Mouse (Mus musculus) adipocyte (in vitro differentiated cells): ENCODE data around the gene Etnk2.

Experiments
- DNase-seq: peaks from one replicate; pipeline ENCODE4 v3.0.0-alpha.2; 2016; ENCODE audit warnings: low spot score

Gene Etnk2

GRCm38 (mm10) chr1:133417113-133417512, 53.7 kb downstream of the Etnk2 start:
- DNase-seq: no peak

DNA sequence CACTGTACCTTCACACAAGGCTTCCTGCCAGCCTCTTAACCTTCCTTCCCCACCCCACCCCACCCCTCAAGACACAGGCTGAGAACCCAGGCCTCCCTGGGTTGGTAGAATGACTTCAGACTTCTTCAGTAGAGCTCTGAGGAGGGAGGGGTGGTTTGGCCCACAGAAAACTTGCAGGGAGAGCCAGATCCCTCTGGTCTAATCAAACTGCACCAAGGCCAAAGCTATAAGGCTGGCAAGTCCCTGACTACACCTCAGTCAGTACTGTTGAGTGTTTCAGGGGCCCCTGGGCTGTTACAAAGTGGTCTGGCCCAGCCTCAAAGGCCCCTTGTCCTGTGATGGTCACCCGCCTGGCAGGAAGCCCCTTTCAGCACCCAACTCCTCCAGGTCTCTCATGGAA, 54.2 kb downstream of the Etnk2 start:
- DNase-seq: no peak

GRCm38 (mm10) chr1:133418164-133418800, 54.9 kb downstream of the Etnk2 start:
- DNase-seq: no peak

DNA sequence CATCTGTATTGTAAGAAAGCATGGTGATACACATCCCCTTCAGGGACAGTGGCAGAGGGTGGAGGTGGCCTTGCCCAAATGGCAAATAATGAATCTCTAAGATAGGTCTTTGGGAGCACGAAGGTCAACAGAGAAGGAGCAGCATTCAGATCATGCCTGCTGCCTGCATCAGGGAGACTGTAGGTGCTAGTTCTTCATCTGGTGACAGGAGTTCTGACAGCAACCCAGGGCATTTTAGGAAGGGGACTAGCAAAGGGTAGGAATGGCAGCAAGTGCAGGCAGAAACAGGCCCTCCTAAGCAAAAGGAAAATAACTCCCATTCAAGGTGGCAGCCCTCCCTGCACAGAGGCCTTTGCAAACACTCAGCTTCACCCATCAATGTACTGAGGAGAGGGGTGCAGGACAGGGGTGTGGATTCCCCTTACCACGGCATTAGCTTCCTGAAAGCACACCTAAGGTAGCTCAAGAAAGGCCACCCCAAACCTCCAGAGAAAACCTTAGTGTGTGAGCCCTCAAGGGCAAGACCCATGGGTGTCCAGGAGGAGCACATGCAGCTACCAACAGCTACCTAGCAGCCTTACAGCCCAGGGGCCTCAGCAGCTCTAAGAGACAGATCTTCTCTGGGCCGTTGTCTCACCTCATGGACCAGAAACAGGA, 55.9 kb downstream of the Etnk2 start:
- DNase-seq: no peak

DNA sequence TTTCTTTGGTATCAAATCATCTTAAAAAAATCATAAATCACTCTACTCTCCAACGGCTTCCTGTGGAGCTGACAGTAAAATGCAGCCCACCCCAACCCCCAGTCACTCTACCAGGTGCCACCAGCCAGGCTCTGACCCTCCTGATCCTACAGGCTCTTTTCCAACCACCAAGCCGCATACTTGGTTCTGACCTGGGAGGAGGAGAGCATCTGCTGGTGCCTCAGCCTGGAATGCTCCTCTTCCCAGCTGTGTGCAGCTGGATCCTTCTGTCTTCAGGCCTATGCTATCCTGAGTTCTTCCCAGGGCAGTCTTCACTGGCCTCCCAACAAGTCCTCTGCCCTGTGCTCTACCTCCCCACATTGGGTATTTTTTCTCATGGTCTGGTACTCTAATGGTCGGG, 57.1 kb downstream of the Etnk2 start:
- DNase-seq: no peak

- DNase-seq: no peak
Measured at GRCm38 (mm10) chr1:133421061-133421460, 57.7 kb downstream of the Etnk2 start.

DNA sequence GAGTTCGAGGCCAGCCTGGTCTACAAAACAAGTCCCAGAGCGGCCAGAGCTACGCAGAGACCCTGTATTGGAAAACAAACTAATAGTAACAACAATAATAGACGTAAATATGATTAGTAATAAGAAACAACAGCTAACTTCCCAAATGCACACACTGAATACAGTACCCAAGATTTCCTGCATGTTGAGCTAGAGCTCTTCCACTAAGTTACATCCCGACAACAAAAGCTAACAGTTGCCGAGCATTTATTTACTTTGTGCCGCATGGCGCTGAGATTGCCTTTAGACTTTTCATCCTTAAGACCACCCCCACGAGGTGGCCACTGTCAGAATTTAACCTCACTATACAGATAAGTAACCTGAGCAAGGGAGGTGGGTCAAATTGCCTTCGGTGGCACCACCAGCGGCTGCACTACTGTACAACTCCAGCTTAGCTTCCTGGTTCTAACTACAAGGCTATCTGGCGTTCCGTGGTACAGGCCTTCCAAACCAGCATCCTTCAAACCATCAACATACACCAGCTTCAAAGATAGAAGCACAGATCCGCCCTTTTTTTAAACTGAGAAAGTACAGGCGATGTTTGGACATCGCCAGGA, 58.7 kb downstream of the Etnk2 start:
- DNase-seq: no peak

GRCm38 (mm10) chr1:133422615-133423161, 59.3 kb downstream of the Etnk2 start:
- DNase-seq: no peak

DNA sequence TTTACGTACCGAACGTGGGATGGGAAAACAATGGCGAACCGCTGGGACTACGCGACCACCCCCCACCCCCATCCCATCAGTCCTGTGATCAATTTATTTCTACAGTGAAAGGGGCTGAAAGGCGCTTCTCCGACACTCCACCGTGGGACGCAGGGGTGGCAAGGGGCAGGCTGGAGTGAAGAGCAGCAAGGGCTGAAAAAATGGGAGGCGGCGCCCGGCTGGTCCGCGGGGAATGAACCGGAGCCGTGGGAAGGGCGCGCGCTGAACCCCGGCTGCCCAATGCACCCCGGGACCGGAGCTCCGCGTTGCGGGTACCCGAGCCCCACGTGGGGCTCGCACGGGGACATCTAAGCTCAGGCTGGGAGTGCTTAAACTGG, 59.8 kb downstream of the Etnk2 start:
- no peak for DNase-seq

DNA sequence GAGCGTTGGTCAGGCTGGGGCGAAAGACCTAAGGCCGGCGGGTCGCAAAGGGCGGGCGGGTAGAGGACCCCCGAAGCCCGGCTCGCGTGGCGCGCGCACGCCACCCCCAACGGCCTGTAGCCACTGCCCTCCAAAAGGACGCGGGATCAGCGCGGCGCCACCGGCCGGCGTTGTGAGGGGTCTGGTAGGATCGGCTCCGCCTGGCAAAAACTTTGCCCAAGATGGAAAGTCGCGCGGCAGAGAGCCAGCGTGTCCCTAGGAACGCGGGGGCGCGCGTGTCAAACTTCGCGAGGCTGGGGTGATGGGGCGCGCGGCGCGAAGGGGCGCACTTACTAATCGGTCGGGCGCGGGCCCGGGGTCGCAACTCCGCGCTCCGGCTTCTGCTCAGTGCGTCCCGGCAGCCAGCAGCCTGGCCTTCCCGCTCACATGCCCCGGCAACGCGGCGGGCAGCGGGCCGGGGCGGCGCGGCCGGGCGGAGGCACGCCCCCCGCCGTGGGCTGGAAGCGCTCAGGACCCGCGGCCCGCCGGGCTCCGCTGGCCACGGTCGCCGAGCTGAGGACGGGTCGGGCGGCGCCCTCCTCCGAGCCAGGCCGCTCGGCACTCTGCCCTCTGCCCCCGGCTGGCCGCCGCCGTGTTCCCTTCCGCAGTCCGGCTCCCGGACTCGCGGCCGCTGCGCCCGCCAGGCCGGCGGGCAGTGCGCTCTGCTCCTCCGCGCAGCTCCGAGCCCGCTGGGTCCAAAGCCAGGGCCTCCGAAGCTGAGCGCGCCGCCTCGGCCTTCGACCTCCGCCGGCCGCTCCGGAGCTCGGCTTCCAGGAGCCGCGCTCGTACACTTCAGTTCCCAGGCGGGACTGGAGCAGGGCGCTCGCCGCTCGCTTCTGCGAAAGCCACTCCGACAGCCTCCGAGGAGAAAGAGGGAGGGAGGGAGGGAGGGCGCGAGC, 60.4 kb downstream of the Etnk2 start, which contains the start of gene Sox13:
Sox13 (minus strand) TSS at position 835 of the 938 bp plus-strand sequence.
- no peak for DNase-seq

DNA sequence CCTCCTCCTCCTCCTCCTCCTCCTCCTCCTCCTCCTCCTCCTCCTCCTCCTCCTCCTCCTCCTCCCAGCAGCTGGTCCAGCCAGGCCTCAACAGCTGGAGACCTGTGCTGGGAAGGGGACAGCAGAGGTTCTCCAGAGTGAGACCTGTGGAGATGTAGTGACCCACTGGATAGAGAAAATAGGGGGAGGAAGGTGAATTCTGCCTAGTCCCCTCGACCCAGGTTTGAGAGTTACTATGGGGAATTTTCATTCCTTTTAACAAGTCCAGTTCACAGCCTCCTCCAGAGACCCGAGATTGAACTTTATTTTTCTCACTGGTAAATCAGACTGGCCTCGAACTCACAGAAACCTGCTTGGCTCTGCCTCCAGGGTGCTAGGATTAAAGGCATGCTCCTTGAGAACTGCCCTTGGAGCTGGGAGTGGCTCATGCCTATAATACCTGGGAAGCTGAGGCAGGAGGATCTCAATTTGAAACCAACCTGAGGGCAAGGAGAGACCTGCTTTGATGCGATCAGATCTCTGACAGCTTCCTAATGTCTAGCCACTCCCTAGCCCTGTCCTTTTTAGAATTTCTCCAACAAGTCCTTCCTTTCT, 61.3 kb downstream of the Etnk2 start:
- DNase-seq: no peak
